Mouse (Mus musculus) ES-E14 (cell line): Measurements from ENCODE around the gene Srp68.

Experiments
- MAFK ChIP-seq: IDR thresholded peaks from 2 replicates; pipeline ENCODE4 v1.6.1; 2014; ENCODE audit warnings: mild to moderate bottlenecking, low read depth, low read length, inconsistent platforms; ENCODE audit not compliant: insufficient read depth
- ZC3H11A ChIP-seq: IDR thresholded peaks from 2 replicates; pipeline ENCODE4 v1.6.1; 2012; ENCODE audit warnings: low read depth, mild to moderate bottlenecking, inconsistent platforms, low read length, borderline replicate concordance
- ZNF384 ChIP-seq: IDR thresholded peaks from 2 replicates; pipeline ENCODE4 v1.6.1; 2012; ENCODE audit warnings: low read depth, low read length, inconsistent platforms

- TF ChIP-seq ZC3H11A (no peak), ZNF384 (no peak), MAFK (no peak)
Observed at GRCm38 (mm10) chr11:116307019-116307725, 33.2 kb upstream of the Srp68 start, which contains the start of gene Exoc7.
